19 mouse cellular contexts compared by ENCODE assay signal in the genomic region with DNA sequence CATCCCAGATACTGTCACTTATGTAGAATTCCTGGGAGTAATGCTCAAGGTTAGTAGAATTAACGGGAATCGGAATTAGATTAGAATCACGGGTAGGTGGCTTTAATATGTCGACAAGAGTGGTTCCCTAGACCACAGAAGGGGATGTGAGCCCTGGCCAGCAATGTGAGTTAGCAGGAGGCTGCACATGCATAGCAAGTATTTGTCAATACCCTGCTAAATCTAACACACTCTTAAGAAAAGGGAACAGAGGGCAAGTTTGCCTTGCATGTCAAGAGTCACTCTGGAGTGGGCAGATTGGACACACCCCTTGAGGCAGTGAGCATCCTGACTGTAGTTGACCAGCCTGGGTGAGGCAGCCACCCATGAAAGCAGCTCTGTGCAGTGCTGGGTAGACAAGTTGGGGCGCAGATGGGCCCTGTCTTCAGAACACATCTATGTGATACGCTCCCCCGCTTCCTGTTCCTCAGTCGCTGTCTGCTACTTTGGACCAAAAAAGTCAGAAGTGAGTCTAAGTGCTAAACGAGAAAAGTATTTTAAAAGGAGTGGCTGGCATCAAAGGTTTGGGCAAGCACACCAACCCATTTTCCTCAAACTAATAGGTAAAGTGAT.
"Had no signal": no experiment of that assay in that cellular context is flagged by ENCODE, and none has a peak within 500 bp of the region (broad histone marks: within the 10 kb centered on the region; RNA-seq: fewer than 3 reads in every experiment).

No protein-coding gene starts in this region.

- H3K27me3 ChIP-seq: lung, embryonic 15.5 days; neural tube, embryonic 13.5 days had no signal

- ATAC-seq: inflammation-experienced regulatory T-cells, adult 6 months; intestine, postnatal 0 days; liver, postnatal 0 days had no signal

- DNase-seq: kidney, adult 8-10 months; kidney, postnatal 36 days; liver; liver, embryonic 13.5 days; liver, postnatal 0 days; lung, postnatal 14 days; retina, postnatal 1 day; right cerebral cortex, postnatal 4 days; spleen, adult 18-20 months; thymus, adult 18-20 months; thymus, postnatal 14 days had no signal

- H3K4me2 ChIP-seq: limb, embryonic 12.5 days; liver, embryonic 13.5 days; lung, embryonic 15.5 days; midbrain, embryonic 11.5 days; neural tube, embryonic 13.5 days had no signal

- H3K27ac ChIP-seq: kidney, postnatal 0 days; limb, embryonic 12.5 days; liver, embryonic 13.5 days; lung, embryonic 15.5 days; macrophage; neural tube, embryonic 13.5 days had no signal

- H3K4me3 ChIP-seq: limb, embryonic 12.5 days; liver, embryonic 13.5 days; lung, embryonic 15.5 days; neural tube, embryonic 13.5 days had no signal

- H3K4me1 ChIP-seq: limb, embryonic 12.5 days; lung, embryonic 15.5 days had no signal

- H3K9ac ChIP-seq: limb, embryonic 12.5 days; liver, embryonic 13.5 days; liver, postnatal 0 days; lung, embryonic 15.5 days; neural tube, embryonic 13.5 days had no signal

- H3K9me3 ChIP-seq: limb, embryonic 12.5 days; liver, embryonic 13.5 days; lung, embryonic 15.5 days; neural tube, embryonic 13.5 days had no signal

- H3K36me3 ChIP-seq: limb, embryonic 12.5 days; liver, embryonic 13.5 days; lung, embryonic 15.5 days; neural tube, embryonic 13.5 days had no signal
